Mouse (Mus musculus): ENCODE results near the gene Wfdc15b. TPM values are rescaled to one million over a fixed set of nuclear protein-coding genes. Genes with fewer than 3 reads are reported as not detected.
"Not testable (repeated sequence)": the region's sequence is repeated elsewhere in the genome, so short reads cannot be mapped to it uniquely, and the experiment has no call there.

Gene Wfdc15b
- 0.39 TPM in 1 of 2 replicates, not detected in the other for polyA plus RNA-seq (2014; fragmentation: Nextera tagmentation; extraction: Ambion mirVana)

DNA sequence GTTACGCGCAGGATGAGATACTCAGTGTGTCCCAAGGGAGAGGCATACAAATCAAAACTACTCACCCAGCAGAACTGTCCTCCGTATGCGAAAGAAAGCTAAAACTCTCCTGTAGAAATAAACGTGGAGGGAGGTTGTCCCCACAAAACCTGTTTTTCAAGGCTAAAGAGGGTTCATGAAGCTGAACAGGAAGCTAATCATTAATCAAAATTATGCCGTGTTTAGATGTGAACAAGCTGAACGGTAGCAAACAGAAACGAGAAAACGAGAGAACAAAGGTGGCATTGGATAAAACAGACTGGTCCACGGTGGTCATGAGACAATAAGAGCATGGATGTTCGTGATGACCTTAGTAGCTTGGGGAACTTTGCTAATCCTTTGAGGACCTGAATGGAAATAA is at the start of gene Wfdc15b:
Gene Wfdc15b (minus strand): TSS at position 139 of the 400 bp plus-strand sequence.
- H3K4me2 ChIP-seq (ENCODE audit: low read depth, low read length): no peak within 1 kb of the TSS
- no peaks in the 10 kb centered on the region for H3K9me3 ChIP-seq (ENCODE audit: control insufficient read depth, low read length)
- no peaks in the 10 kb centered on the region for H3K27me3 ChIP-seq (replicated peaks; ENCODE audit: control insufficient read depth, insufficient read depth, low read length)
- ATAC-seq (ENCODE audit: low read depth): no peak
- no peaks in the 10 kb centered on the region for H3K36me3 ChIP-seq (ENCODE audit: control insufficient read depth, insufficient read depth, low read length)
- DNase-seq (ENCODE audit: low spot score): no peak
- WGBS: 64% methylated on average over 11 of the region's 11 CpGs
- H3K9ac ChIP-seq (ENCODE audit: low read depth, low read length): no peak within 1 kb of the TSS
- no peaks in the 10 kb centered on the region for H3K4me1 ChIP-seq (ENCODE audit: control insufficient read depth, insufficient read depth, low read length)
- H3K27ac ChIP-seq (replicated peaks; ENCODE audit: low read depth, low read length): no peak within 1 kb of the TSS
- H3K4me3 ChIP-seq (ENCODE audit: low read depth, low read length): no peak within 1 kb of the TSS

DNA sequence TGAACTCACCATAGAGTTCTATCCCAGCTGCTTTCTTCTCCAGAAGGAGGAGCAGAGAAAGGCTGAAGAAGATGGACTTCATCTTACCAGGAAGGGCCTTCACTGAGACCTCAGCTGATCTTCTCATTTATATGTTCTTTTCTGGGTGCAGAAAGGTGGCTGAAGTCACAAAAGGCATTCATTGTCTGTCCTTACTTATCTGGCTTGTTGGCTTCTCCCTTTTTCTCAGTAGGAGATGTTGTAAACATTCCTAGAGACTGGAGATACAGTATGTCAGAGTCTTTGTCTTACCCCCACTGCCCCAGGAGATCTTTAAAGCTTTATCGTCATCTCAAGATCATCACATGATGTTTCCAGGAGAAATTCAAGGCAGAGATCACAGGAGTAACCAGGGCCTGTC is 35.1 kb upstream of the Wfdc15b start, which contains the start of gene Svs3b:
Gene Svs3b (minus strand): TSS at position 101 of the 400 bp plus-strand sequence.
- not testable (repeated sequence) for H3K27ac ChIP-seq (replicated peaks; ENCODE audit: low read depth, low read length); H3K4me2 ChIP-seq (ENCODE audit: low read depth, low read length); H3K9ac ChIP-seq (ENCODE audit: low read depth, low read length); ATAC-seq (ENCODE audit: low read depth); DNase-seq (ENCODE audit: low spot score); H3K4me3 ChIP-seq (ENCODE audit: low read depth, low read length); H3K4me1 ChIP-seq (ENCODE audit: control insufficient read depth, insufficient read depth, low read length); H3K27me3 ChIP-seq (replicated peaks; ENCODE audit: control insufficient read depth, insufficient read depth, low read length); H3K36me3 ChIP-seq (ENCODE audit: control insufficient read depth, insufficient read depth, low read length); H3K9me3 ChIP-seq (ENCODE audit: control insufficient read depth, low read length)
- WGBS: 69% methylated on average over 1 of the region's 1 CpGs

DNA sequence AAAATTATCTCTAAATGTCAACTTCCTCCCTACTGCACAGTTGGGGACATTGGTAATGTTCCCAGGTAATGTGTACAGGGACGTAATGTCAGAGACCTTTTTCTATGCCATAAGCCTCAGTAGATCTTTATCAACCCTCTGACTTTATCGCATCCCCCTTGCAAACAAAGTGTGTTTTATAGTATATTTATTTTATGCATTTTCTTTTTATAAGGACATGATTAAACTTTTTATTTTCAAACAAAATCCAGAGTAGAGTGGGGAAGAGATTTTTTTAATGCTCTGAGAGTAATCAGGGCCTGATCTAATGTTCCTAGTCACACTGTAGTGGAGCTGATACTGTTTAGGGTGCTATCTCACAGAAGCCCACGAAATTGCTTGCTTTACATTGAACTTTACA is 16.9 kb upstream of the Wfdc15b start, which contains the start of gene Svs2:
Gene Svs2 (minus strand): TSS at position 101 of the 400 bp plus-strand sequence.
- Histone ChIP-seq H3K9me3 (ENCODE audit: control insufficient read depth, low read length) (no peaks in the 10 kb centered on the region), H3K4me3 (ENCODE audit: low read depth, low read length) (no peak within 1 kb of the TSS), H3K9ac (ENCODE audit: low read depth, low read length) (no peak within 1 kb of the TSS), H3K27ac (replicated peaks; ENCODE audit: low read depth, low read length) (no peak within 1 kb of the TSS), H3K4me2 (ENCODE audit: low read depth, low read length) (no peak within 1 kb of the TSS), H3K27me3 (replicated peaks; ENCODE audit: control insufficient read depth, insufficient read depth, low read length) (no peaks in the 10 kb centered on the region), H3K4me1 (ENCODE audit: control insufficient read depth, insufficient read depth, low read length) (no peaks in the 10 kb centered on the region), H3K36me3 (ENCODE audit: control insufficient read depth, insufficient read depth, low read length) (no peaks in the 10 kb centered on the region)
- no peak for DNase-seq (ENCODE audit: low spot score)
- WGBS: 82% methylated on average over 3 of the region's 3 CpGs
- ATAC-seq (ENCODE audit: low read depth): no peak

DNA sequence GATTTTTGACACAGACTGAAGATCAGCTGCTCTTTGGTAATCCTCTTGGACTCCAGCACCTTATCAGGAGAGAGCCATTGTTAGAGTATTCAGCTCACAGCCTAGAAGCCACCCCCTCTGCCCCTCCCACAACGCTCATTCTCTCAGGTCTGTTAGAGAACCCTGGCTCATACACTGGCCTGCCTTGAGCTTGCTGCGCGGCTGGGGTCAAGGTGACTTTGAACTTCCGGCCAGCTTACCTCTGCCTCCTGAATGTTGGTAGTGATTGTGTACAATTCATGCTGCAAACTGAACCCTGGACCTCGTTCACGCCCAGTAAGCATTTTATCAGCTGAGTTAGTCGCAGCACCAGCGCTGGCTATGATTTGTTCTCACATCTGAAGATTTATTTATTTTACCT is 11.2 kb upstream of the Wfdc15b start:
- H3K4me3 ChIP-seq (ENCODE audit: low read depth, low read length): no peak overlapping the region
- no peak overlapping the region for H3K4me2 ChIP-seq (ENCODE audit: low read depth, low read length)
- no peak overlapping the region for H3K9ac ChIP-seq (ENCODE audit: low read depth, low read length)
- H3K27ac ChIP-seq (replicated peaks; ENCODE audit: low read depth, low read length): no peak overlapping the region
- H3K27me3 ChIP-seq (replicated peaks; ENCODE audit: control insufficient read depth, insufficient read depth, low read length): no peaks in the 10 kb centered on the region
- no peaks in the 10 kb centered on the region for H3K9me3 ChIP-seq (ENCODE audit: control insufficient read depth, low read length)
- ATAC-seq (ENCODE audit: low read depth) (no peak), DNase-seq (ENCODE audit: low spot score) (no peak)
- H3K4me1 ChIP-seq (ENCODE audit: control insufficient read depth, insufficient read depth, low read length): no peaks in the 10 kb centered on the region
- 85% methylated on average over 8 of the region's 8 CpGs for WGBS
- no peaks in the 10 kb centered on the region for H3K36me3 ChIP-seq (ENCODE audit: control insufficient read depth, insufficient read depth, low read length)

DNA sequence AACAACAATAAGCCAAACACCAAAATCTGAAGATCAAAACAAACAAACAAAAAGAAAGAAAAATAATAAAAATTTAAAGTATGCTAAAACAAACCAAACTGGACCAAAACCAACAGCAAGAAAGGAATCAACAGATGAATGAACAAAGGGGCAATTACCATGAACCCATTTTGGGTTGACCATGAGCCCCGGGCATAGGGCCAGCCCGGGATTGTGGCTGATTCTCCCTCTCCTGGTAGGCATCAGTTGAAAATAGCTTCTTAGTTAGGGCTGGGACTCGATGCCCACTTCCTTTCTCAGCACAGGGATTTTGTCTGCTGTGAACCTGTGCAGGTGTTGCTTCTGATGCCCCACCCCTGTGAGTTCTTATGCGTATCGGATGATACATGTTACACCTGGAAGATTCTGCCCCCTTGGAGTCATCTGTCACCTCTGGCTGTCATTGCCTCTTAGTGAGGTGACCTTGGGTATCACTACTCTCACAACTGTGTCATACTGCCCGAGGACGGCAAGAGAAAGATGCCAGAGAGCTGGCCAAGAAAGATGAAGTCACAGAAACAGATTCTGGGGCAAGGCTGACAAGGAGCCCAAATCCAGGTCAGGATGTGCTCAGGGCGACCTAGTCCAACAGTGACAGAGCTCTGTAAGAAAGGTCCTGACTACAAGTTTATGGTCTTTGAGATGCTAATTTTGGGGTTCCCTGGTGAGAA is 7.1 kb upstream of the Wfdc15b start:
- Histone ChIP-seq H3K4me2 (ENCODE audit: low read depth, low read length) (no peak overlapping the region), H3K27me3 (replicated peaks; ENCODE audit: control insufficient read depth, insufficient read depth, low read length) (no peaks in the 10 kb centered on the region), H3K9ac (ENCODE audit: low read depth, low read length) (no peak overlapping the region), H3K4me3 (ENCODE audit: low read depth, low read length) (no peak overlapping the region), H3K4me1 (ENCODE audit: control insufficient read depth, insufficient read depth, low read length) (no peaks in the 10 kb centered on the region), H3K27ac (replicated peaks; ENCODE audit: low read depth, low read length) (no peak overlapping the region), H3K36me3 (ENCODE audit: control insufficient read depth, insufficient read depth, low read length) (no peaks in the 10 kb centered on the region), H3K9me3 (ENCODE audit: control insufficient read depth, low read length) (no peaks in the 10 kb centered on the region)
- DNase-seq (ENCODE audit: low spot score) (no peak), ATAC-seq (ENCODE audit: low read depth) (no peak)
- 87% methylated on average over 8 of the region's 8 CpGs for WGBS

DNA sequence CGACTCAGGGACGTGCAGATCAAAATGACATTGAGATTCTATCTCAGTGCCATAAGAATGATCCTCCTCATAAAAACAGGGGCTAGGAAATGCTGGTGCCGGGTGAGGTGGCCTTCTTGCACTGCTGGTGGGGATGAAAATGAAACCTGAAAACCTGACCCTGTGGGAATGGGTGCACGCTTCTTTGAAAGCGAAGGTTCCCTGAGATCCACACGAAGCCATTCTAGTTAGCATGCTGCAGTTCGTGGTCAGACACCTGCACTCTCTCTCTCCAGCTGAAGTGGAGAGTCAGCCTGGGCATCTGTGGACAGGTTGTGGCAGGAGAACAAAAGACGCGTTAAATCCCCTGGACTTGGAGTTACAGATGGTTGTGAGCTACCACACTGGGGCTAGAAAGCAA is 2.2 kb downstream of the Wfdc15b start:
- H3K9me3 ChIP-seq (ENCODE audit: control insufficient read depth, low read length): no peaks in the 10 kb centered on the region
- no peak for ATAC-seq (ENCODE audit: low read depth)
- H3K27ac ChIP-seq (replicated peaks; ENCODE audit: low read depth, low read length): no peak overlapping the region
- no peaks in the 10 kb centered on the region for H3K4me1 ChIP-seq (ENCODE audit: control insufficient read depth, insufficient read depth, low read length)
- H3K36me3 ChIP-seq (ENCODE audit: control insufficient read depth, insufficient read depth, low read length): no peaks in the 10 kb centered on the region
- no peaks in the 10 kb centered on the region for H3K27me3 ChIP-seq (replicated peaks; ENCODE audit: control insufficient read depth, insufficient read depth, low read length)
- no peak overlapping the region for H3K9ac ChIP-seq (ENCODE audit: low read depth, low read length)
- no peak for DNase-seq (ENCODE audit: low spot score)
- no peak overlapping the region for H3K4me2 ChIP-seq (ENCODE audit: low read depth, low read length)
- 90% methylated on average over 9 of the region's 9 CpGs for WGBS
- no peak overlapping the region for H3K4me3 ChIP-seq (ENCODE audit: low read depth, low read length)

DNA sequence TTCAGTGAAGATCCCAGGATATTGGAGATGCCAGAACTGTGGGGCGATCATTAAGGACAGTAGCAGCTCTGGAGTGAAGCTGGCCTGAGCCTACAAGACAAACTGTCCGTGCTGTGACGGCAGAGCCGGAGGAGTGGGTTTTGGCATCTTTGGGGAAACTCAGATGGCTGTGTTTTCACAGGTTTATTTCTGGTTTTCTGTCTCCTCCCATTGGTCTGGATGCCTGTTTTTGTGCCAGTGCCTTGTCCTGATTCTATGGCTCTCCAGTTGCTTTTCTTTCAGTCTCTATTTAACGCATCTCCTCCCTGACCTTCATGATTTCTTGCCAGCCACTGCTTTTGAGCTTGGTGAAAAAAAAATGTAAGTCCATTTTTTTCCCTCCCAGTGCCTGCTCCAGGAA is 8.7 kb downstream of the Wfdc15b start:
- no peak overlapping the region for H3K27ac ChIP-seq (replicated peaks; ENCODE audit: low read depth, low read length)
- no peak for ATAC-seq (ENCODE audit: low read depth)
- H3K4me1 ChIP-seq (ENCODE audit: control insufficient read depth, insufficient read depth, low read length): no peaks in the 10 kb centered on the region
- no peak overlapping the region for H3K4me3 ChIP-seq (ENCODE audit: low read depth, low read length)
- no peak overlapping the region for H3K4me2 ChIP-seq (ENCODE audit: low read depth, low read length)
- no peak overlapping the region for H3K9ac ChIP-seq (ENCODE audit: low read depth, low read length)
- no peaks in the 10 kb centered on the region for H3K9me3 ChIP-seq (ENCODE audit: control insufficient read depth, low read length)
- DNase-seq (ENCODE audit: low spot score): no peak
- WGBS: 88% methylated on average over 5 of the region's 5 CpGs
- H3K36me3 ChIP-seq (ENCODE audit: control insufficient read depth, insufficient read depth, low read length): no peaks in the 10 kb centered on the region
- no peaks in the 10 kb centered on the region for H3K27me3 ChIP-seq (replicated peaks; ENCODE audit: control insufficient read depth, insufficient read depth, low read length)

DNA sequence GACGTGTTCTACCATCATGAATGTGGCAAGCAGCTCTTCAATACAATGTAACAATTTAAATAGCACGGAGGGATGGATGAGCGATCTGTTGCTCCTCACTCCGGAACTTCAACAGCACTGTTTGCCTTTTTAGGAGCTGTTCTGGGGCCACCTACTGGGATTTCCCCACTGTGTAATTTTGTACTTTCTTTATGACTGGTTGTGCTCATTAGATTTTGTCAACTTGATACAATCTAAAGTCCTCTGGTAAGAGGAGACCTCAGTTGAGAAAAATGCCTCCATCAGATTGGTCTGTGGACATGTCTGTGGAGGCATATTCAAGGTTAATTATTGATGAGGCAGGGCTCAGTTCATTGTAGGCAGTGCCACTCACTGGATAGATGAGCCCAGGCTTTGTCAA is 10.6 kb downstream of the Wfdc15b start:
- Histone ChIP-seq H3K9ac (ENCODE audit: low read depth, low read length) (no peak overlapping the region), H3K4me2 (ENCODE audit: low read depth, low read length) (no peak overlapping the region), H3K27ac (replicated peaks; ENCODE audit: low read depth, low read length) (no peak overlapping the region), H3K4me3 (ENCODE audit: low read depth, low read length) (no peak overlapping the region), H3K27me3 (replicated peaks; ENCODE audit: control insufficient read depth, insufficient read depth, low read length) (no peaks in the 10 kb centered on the region), H3K9me3 (ENCODE audit: control insufficient read depth, low read length) (no peaks in the 10 kb centered on the region), H3K36me3 (ENCODE audit: control insufficient read depth, insufficient read depth, low read length) (no peaks in the 10 kb centered on the region), H3K4me1 (ENCODE audit: control insufficient read depth, insufficient read depth, low read length) (no peaks in the 10 kb centered on the region)
- no peak for DNase-seq (ENCODE audit: low spot score)
- ATAC-seq (ENCODE audit: low read depth): no peak
- 87% methylated on average over 4 of the region's 4 CpGs for WGBS

DNA sequence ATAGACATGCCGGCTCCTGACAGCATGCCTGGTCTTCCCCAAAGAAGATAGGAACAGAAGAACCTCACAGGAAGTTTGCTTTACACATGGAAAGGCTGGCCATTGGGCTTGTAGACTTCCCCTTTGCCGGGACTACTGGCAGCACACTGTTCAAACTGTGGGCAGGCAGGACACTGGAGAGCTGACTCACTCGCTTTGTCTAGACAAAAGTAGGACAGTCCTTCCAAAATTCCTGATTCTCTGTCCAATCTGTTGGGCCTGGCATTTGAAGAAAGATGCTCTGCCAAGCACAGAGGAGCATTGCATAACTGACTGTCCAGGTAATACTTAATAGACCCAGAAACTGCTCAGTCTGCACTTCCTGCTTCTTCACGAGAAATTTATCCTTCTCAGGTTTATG is 14.8 kb downstream of the Wfdc15b start:
- WGBS: 71% methylated on average over 4 of the region's 4 CpGs
- H3K27me3 ChIP-seq (replicated peaks; ENCODE audit: control insufficient read depth, insufficient read depth, low read length): no peaks in the 10 kb centered on the region
- no peaks in the 10 kb centered on the region for H3K36me3 ChIP-seq (ENCODE audit: control insufficient read depth, insufficient read depth, low read length)
- no peak overlapping the region for H3K27ac ChIP-seq (replicated peaks; ENCODE audit: low read depth, low read length)
- no peak overlapping the region for H3K4me3 ChIP-seq (ENCODE audit: low read depth, low read length)
- no peaks in the 10 kb centered on the region for H3K9me3 ChIP-seq (ENCODE audit: control insufficient read depth, low read length)
- DNase-seq (ENCODE audit: low spot score): no peak
- no peak overlapping the region for H3K4me2 ChIP-seq (ENCODE audit: low read depth, low read length)
- H3K4me1 ChIP-seq (ENCODE audit: control insufficient read depth, insufficient read depth, low read length): no peaks in the 10 kb centered on the region
- no peak overlapping the region for H3K9ac ChIP-seq (ENCODE audit: low read depth, low read length)
- no peak for ATAC-seq (ENCODE audit: low read depth)
